In the genomic region with DNA sequence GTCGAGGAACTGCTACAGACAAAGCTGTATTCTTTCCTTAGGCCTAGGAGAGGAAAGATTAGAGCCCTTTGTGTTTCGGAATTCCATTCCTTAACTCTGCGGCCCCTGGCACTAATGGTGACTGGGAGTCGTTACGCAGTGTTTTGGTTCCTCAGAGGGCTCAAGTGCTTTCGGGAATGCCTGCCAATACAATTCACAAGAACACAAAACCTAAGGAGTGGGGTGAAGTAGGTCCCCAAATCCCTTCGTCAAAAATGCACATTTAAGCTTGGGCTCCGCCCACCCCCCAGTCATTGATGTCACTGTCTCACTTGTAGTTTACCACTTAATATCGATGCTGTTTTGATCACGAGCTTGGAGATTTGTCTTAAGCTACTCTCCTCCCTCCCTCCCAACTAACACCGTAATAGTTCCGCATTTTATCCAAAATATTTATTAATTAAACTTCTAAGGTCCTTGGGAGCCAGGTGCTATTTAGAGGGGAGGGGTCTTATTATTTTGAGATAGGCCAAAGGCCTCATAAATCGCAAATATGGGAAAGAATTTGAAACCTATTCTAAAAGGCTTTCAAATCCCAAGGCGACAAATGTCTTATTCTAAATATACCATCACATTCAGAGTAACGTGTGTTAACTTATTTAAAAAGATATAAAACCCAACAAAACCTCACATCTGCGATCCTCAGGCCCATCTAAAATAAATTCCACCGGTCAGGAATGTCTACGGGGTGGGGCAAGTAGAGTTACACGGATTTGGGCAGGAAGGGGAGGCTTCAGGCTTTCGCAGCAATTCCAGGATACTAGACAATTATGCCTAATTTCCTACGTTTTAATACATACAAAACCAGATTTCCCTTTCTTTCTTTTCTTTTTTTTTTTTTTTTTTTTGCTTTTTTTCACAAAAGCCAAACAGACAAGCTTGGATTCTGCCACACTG, we compare ENCODE assay signal across 8 mouse cellular contexts.
DNase-seq lines count a peak whose midpoint lies in the region; ATAC-seq lines count a peak whose summit lies in the region.

No protein-coding gene starts in this region.

- H3K27ac ChIP-seq in heart, embryonic 10.5 days: peak overlapping the region; percentile 100
- peak overlapping the region; percentile 99 for H3K27ac ChIP-seq in midbrain, embryonic 15.5 days

- H3K4me3 ChIP-seq in heart, embryonic 10.5 days: peak overlapping the region; percentile 75
- H3K4me3 ChIP-seq in midbrain, embryonic 15.5 days: peak overlapping the region; percentile 49

- peak overlapping the region; percentile 68 for H3K9ac ChIP-seq in midbrain, embryonic 15.5 days

- no peaks in the 10 kb centered on the region for H3K36me3 ChIP-seq in heart, embryonic 10.5 days
- no peaks in the 10 kb centered on the region for H3K36me3 ChIP-seq in midbrain, embryonic 15.5 days (replicated peaks)

- 7% methylated on average over 21 of the region's 21 CpGs for WGBS in heart, embryonic 10.5 days
- 3% methylated on average over 21 of the region's 21 CpGs for WGBS in midbrain, embryonic 15.5 days

- peak overlapping the region; percentile 84 for H3K4me2 ChIP-seq in midbrain, embryonic 15.5 days

- no peaks in the 10 kb centered on the region for H3K9me3 ChIP-seq in heart, embryonic 10.5 days
- no peaks in the 10 kb centered on the region for H3K9me3 ChIP-seq in midbrain, embryonic 15.5 days

- DNase-seq in 416B (ENCODE audit: low read depth) (peak; percentile 76), NIH3T3 (ENCODE audit: low read depth) (peak; percentile 86), liver (peak; percentile 62)
- DNase-seq in embryo, embryonic 9.5 days (ENCODE audit: extremely low spot score): peak; percentile 76
- peak; percentile 81 for DNase-seq in heart, embryonic 10.5 days (ENCODE audit: low spot score)
- DNase-seq in kidney, adult 8-10 months: peak; percentile 58 to 64
- peak; percentile 64 for DNase-seq in thymus, postnatal 14 days

- H3K27me3 ChIP-seq in heart, embryonic 10.5 days (ENCODE audit: insufficient read depth, poor library complexity, severe bottlenecking): no peaks in the 10 kb centered on the region
- no peaks in the 10 kb centered on the region for H3K27me3 ChIP-seq in midbrain, embryonic 15.5 days (replicated peaks)

- H3K4me1 ChIP-seq in heart, embryonic 10.5 days: peaks cover 13% of the 10 kb centered on the region
- H3K4me1 ChIP-seq in midbrain, embryonic 15.5 days: peaks cover 31% of the 10 kb centered on the region

- no peak for ATAC-seq in midbrain, embryonic 15.5 days (replicated peaks)
